Mouse (Mus musculus): Measurements from ENCODE around the gene Agpat1. TPM values are rescaled to one million over a fixed set of nuclear protein-coding genes. Genes with fewer than 3 reads are reported as not detected.

Gene Agpat1
- polyA plus RNA-seq, 1 experiment = 165 TPM

DNA sequence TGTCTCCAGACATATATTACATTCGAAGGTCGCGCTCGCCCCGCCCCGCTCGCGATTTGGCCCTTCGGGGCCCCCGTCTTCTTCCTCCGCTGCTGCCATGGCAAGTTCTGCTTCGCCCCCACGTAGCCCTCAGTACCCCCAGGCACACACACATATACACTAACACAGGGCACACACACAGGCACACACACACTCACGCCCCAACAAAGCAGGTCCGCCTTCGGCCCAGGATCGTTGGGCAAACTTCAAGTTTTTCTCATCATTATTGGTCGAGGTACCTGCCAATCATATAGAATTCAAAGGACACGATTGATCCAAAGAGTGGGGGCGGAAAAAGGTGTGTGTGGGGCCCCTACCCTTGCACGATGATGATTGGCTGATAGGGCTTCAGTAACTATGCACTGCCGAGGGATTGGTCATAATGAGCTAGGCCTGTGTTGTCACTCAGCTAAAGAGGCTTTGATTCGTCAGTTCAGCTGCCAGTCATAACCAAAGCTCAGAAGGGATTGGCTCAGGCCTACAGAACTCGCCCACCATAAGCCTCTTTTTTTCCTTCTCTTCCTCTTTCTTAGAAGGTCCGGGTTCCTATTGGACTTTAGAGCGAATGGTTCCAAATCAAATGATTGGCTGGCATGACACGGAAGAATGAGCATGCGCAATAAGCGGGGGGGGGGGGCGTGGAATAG, 544 bp upstream of the Agpat1 start, which contains the start of gene Rnf5:
Gene Rnf5, minus strand, starts transcription at position 316 of the 686 bp plus-strand sequence.
- no peak for TF ChIP-seq FLI1 (IDR thresholded peaks at IDR 0.05; ENCODE audit: low read length)
- no peak for TF ChIP-seq GATA1 (IDR thresholded peaks at IDR 0.05; ENCODE audit: borderline replicate concordance, low read length)
- Histone ChIP-seq H3K4me1 (peaks cover 68% of the 10 kb centered on the region), H3K9me3 (no peaks in the 10 kb centered on the region), H3K36me3 (replicated peaks; ENCODE audit: low read length) (peaks cover 49% of the 10 kb centered on the region), H3K27me3 (replicated peaks) (no peaks in the 10 kb centered on the region), H3K4me3 (replicated peaks) (peak within 1 kb of the TSS; percentile 99)

DNA sequence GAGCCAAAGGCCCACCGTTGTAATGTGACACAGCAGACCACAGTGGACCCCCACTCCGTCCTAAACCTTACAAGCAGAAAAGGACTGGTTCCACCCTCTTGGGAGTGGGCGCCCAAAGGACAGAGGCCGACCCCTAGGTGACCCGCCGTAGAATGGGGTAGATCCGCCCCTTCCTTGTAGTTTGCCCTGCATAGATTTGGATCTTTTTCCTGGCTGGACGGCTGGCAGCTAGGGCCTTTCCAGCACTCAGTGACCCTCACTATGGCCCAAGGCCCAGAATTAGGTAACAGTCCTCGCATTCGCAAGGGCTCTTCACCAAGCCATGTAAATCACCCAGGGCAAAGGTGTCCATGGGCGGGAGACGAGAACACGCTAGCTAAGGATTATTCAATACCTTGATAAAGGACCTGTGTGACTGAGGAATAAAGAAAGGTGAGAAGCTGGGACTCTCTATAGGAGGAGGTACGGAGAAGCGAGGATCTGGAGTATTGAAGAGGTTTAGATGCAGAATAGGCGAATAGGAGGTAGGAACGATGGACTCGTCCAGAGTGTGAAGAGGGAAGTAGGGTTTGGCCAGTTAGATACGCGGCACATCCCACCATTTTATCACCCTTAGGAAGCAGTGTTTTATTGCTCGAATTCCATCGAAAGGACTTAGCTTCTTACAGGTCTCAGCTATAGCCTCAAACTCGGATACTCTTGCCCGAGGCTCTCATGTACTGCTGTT, 612 bp downstream of the Agpat1 start:
- no peaks in the 10 kb centered on the region for H3K27me3 ChIP-seq (replicated peaks)
- no peaks in the 10 kb centered on the region for H3K9me3 ChIP-seq
- TF ChIP-seq GATA1 (IDR thresholded peaks at IDR 0.05; ENCODE audit: borderline replicate concordance, low read length) = no peak
- no peak for TF ChIP-seq FLI1 (IDR thresholded peaks at IDR 0.05; ENCODE audit: low read length)
- peak overlapping the region; percentile 99 for H3K4me3 ChIP-seq (replicated peaks)
- peaks cover 72% of the 10 kb centered on the region for H3K4me1 ChIP-seq
- H3K36me3 ChIP-seq (replicated peaks; ENCODE audit: low read length) = peaks cover 47% of the 10 kb centered on the region

DNA sequence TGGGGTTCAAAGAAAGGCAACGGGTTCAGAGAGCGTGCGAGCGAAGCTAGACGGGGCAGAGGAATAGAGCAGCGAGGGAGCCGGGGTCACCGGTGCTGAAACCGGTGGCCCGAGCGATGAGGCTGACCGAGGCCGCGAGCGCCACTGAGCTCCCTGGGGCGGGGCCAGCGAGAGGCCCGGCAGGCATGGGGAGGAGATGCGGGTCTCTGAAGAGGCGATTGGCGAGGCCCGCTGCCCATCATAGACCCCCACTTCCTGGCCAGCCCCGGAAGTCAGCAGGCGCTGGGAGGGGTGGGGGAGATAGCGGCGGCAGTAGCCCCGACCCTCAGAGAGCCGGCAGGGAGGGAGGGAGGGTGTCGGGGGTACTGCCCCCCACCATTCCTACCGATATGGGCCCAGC, 1.5 kb downstream of the Agpat1 start:
- peaks cover 47% of the 10 kb centered on the region for H3K36me3 ChIP-seq (replicated peaks; ENCODE audit: low read length)
- H3K9me3 ChIP-seq = no peaks in the 10 kb centered on the region
- H3K27me3 ChIP-seq (replicated peaks) = no peaks in the 10 kb centered on the region
- peaks cover 72% of the 10 kb centered on the region for H3K4me1 ChIP-seq
- H3K4me3 ChIP-seq (replicated peaks) = peak overlapping the region; percentile 99
- TF ChIP-seq GATA1 (IDR thresholded peaks at IDR 0.05; ENCODE audit: borderline replicate concordance, low read length) = no peak
- peak; percentile 53; the same call in 1 of the 2 replicates for TF ChIP-seq FLI1 (IDR thresholded peaks at IDR 0.05; ENCODE audit: low read length)

DNA sequence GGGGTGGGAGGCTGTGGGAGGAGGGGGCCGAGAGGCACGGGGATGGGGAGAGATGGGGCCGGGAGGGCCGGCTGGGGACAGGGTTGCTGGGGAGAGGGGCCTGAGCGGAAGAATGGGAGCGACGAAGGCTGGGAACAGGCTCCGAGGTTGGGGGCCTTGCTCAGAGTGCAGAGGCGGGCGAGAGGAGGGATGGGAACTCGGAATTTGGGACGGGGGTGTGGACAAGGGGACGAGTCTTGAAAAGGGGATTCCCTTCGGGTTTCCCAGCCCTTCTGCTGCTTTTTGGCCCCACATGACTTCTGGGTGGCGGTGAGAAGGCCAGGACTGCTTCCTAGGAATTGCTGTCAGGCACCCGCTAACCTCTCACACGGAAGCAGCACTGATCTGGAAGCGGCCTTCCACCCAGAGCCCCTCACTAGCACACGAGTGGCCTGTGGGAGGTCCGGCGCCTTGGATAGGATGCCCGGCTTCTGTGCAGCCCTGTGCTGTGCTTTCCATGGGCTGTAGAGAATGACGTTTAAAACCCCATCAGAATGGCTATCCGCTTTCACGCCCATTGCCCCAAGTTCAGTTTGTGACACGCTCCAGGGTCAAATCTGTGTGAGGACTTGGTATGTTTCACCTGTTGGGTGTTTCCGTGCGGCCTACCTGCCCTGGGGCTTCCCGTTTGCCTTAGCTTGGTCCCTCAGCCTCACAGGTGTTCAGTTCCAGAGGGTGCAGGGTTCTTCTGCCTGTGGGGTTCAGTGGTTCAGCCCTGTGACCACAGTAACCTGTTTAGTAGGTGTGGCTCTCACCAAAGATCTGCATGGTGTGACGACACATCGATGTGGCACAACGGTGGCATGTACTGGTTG, 2.4 kb downstream of the Agpat1 start:
- no peaks in the 10 kb centered on the region for H3K27me3 ChIP-seq (replicated peaks)
- no peaks in the 10 kb centered on the region for H3K9me3 ChIP-seq
- peaks cover 48% of the 10 kb centered on the region for H3K36me3 ChIP-seq (replicated peaks; ENCODE audit: low read length)
- peaks cover 73% of the 10 kb centered on the region for H3K4me1 ChIP-seq
- TF ChIP-seq GATA1 (IDR thresholded peaks at IDR 0.05; ENCODE audit: borderline replicate concordance, low read length) (no peak), FLI1 (IDR thresholded peaks at IDR 0.05; ENCODE audit: low read length) (no peak)
- peak overlapping the region; percentile 99 for H3K4me3 ChIP-seq (replicated peaks)

- Histone ChIP-seq H3K36me3 (replicated peaks; ENCODE audit: low read length) (peaks cover 54% of the 10 kb centered on the region), H3K4me1 (peaks cover 58% of the 10 kb centered on the region), H3K9me3 (no peaks in the 10 kb centered on the region), H3K4me3 (replicated peaks) (peak overlapping the region; percentile 8), H3K27me3 (replicated peaks) (no peaks in the 10 kb centered on the region)
- TF ChIP-seq FLI1 (IDR thresholded peaks at IDR 0.05; ENCODE audit: low read length) = no peak
- TF ChIP-seq GATA1 (IDR thresholded peaks at IDR 0.05; ENCODE audit: borderline replicate concordance, low read length) = no peak
These were observed 3.9 kb downstream of the Agpat1 start for GRCm38 (mm10) chr17:34607997-34608396.

- Histone ChIP-seq H3K4me3 (replicated peaks) (no peak overlapping the region), H3K27me3 (replicated peaks) (no peaks in the 10 kb centered on the region), H3K4me1 (peaks cover 46% of the 10 kb centered on the region), H3K9me3 (no peaks in the 10 kb centered on the region), H3K36me3 (replicated peaks; ENCODE audit: low read length) (peaks cover 85% of the 10 kb centered on the region)
- no peak for TF ChIP-seq FLI1 (IDR thresholded peaks at IDR 0.05; ENCODE audit: low read length)
- no peak for TF ChIP-seq GATA1 (IDR thresholded peaks at IDR 0.05; ENCODE audit: borderline replicate concordance, low read length)
These were observed 7.0 kb downstream of the Agpat1 start for GRCm38 (mm10) chr17:34611050-34611449.

DNA sequence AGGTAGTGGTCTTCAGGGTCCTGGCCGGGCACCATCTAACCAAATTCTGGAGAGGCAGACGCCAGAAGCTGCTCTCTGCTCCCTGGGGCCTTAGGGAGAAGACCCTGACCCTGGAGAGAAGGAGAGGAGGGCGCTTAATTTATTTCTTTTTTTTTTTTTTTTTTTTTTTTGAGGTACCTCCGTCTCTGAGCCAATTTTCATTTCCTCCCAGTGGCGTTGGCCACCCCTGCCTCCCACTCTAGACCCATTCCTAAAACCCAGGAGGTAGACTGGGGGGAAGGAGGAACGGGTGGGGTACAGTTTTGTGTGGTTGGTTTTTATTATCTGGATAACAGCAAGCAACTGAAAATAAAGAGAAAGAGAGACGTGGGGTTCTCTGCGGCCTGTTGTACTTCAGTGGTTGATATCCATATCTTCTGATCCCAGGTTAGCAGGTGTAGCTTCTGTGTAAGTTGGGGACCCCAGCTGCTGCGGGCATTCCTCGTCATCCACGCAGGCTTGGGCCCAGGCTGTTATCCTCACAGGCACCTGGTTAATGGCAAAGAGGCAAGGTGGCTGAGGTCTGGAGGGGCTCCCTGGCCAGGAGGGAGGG, 9.1 kb downstream of the Agpat1 start:
- no peaks in the 10 kb centered on the region for H3K27me3 ChIP-seq (replicated peaks)
- H3K9me3 ChIP-seq = no peaks in the 10 kb centered on the region
- no peak overlapping the region for H3K4me3 ChIP-seq (replicated peaks)
- H3K36me3 ChIP-seq (replicated peaks; ENCODE audit: low read length) = peaks cover 90% of the 10 kb centered on the region
- H3K4me1 ChIP-seq = peaks cover 32% of the 10 kb centered on the region
- TF ChIP-seq GATA1 (IDR thresholded peaks at IDR 0.05; ENCODE audit: borderline replicate concordance, low read length) = no peak
- TF ChIP-seq FLI1 (IDR thresholded peaks at IDR 0.05; ENCODE audit: low read length) = no peak

GRCm38 (mm10) chr17:34613830-34614229, 9.8 kb downstream of the Agpat1 start:
- TF ChIP-seq FLI1 (IDR thresholded peaks at IDR 0.05; ENCODE audit: low read length) = no peak
- TF ChIP-seq GATA1 (IDR thresholded peaks at IDR 0.05; ENCODE audit: borderline replicate concordance, low read length) = no peak
- H3K9me3 ChIP-seq = no peaks in the 10 kb centered on the region
- no peak overlapping the region for H3K4me3 ChIP-seq (replicated peaks)
- H3K36me3 ChIP-seq (replicated peaks; ENCODE audit: low read length) = peaks cover 85% of the 10 kb centered on the region
- no peaks in the 10 kb centered on the region for H3K27me3 ChIP-seq (replicated peaks)
- H3K4me1 ChIP-seq = peaks cover 25% of the 10 kb centered on the region

- peaks cover 78% of the 10 kb centered on the region for H3K36me3 ChIP-seq (replicated peaks; ENCODE audit: low read length)
- H3K9me3 ChIP-seq = no peaks in the 10 kb centered on the region
- H3K4me1 ChIP-seq = peaks cover 12% of the 10 kb centered on the region
- H3K27me3 ChIP-seq (replicated peaks) = no peaks in the 10 kb centered on the region
- H3K4me3 ChIP-seq (replicated peaks) = no peak within 1 kb of the TSS
- TF ChIP-seq GATA1 (IDR thresholded peaks at IDR 0.05; ENCODE audit: borderline replicate concordance, low read length) (no peak), FLI1 (IDR thresholded peaks at IDR 0.05; ENCODE audit: low read length) (no peak)
These were observed 11.8 kb downstream of the Agpat1 start, which contains the start of gene Egfl8 for GRCm38 (mm10) chr17:34615871-34616270. TSS of gene Egfl8 (minus strand) at chr17:34615971.

Data from megakaryocyte, embryonic 14.5 days (primary cell).